Mouse (Mus musculus) intestine, embryonic 15.5 days (tissue): ENCODE measurements around the gene Lix1l. TPM values are rescaled to one million over a fixed set of nuclear protein-coding genes. Genes with fewer than 3 reads are reported as not detected.
"Not testable (repeated sequence)": the region's sequence is repeated elsewhere in the genome, so short reads cannot be mapped to it uniquely, and the experiment has no call there.

Experiments used
- ATAC-seq: fragments of 200-750 bp; cut with Nextera tagmentation; 2 replicates; pipeline ENCODE4 v1.8.0; 2017; ENCODE audit warnings: moderate TSS enrichment, moderate library complexity
- H3K27ac ChIP-seq: fragments of 300-500 bp; sonication (generic); 2 replicates; pipeline ENCODE4 v1.5.1; 2015; ENCODE audit warnings: mild to moderate bottlenecking, inconsistent platforms
- H3K27me3 ChIP-seq: fragments of 300-500 bp; sonication (generic); replicated peaks from 2 replicates; pipeline ENCODE4 v1.6.1; 2015; ENCODE audit warnings: inconsistent platforms
- H3K36me3 ChIP-seq: fragments of 300-500 bp; sonication (generic); 2 replicates; pipeline ENCODE4 v1.6.1; 2015; ENCODE audit warnings: inconsistent platforms
- H3K4me1 ChIP-seq: fragments of 300-500 bp; sonication (generic); replicated peaks from 2 replicates; pipeline ENCODE4 v1.6.1; 2015; ENCODE audit warnings: inconsistent platforms
- H3K4me2 ChIP-seq: fragments of 300-500 bp; sonication (generic); replicated peaks from 2 replicates; pipeline ENCODE4 v1.6.1; 2015; ENCODE audit warnings: mild to moderate bottlenecking, inconsistent platforms
- H3K4me3 ChIP-seq: fragments of 300-500 bp; sonication (generic); replicated peaks from 2 replicates; pipeline ENCODE4 v1.5.1; 2015; ENCODE audit warnings: inconsistent platforms
- H3K9ac ChIP-seq: fragments of 300-500 bp; sonication (generic); 2 replicates; pipeline ENCODE4 v1.6.1; 2015; ENCODE audit warnings: inconsistent platforms
- H3K9me3 ChIP-seq: fragments of 300-500 bp; sonication (generic); 2 replicates; pipeline ENCODE4 v1.6.1; 2016; ENCODE audit warnings: inconsistent platforms
- WGBS: fragments of 180-500 bp; shearing (Covaris S2); methylation state at CpG from one replicate; pipeline ENCODE4 v1.1.7; 2015; 5-methylcytosine and 5-hydroxymethylcytosine counted together
- polyA plus RNA-seq: library from polyadenylated mRNA; unstranded; fragments of >200 nt; fragmentation: Nextera tagmentation; extraction: Ambion mirVana; gene quantifications from 2 replicates; pipeline ENCODE4 v1.2.1, GENCODE M21; 2015

The Lix1l gene
- polyA plus RNA-seq, 1 experiment from 2014 or later: 5.7 TPM

DNA sequence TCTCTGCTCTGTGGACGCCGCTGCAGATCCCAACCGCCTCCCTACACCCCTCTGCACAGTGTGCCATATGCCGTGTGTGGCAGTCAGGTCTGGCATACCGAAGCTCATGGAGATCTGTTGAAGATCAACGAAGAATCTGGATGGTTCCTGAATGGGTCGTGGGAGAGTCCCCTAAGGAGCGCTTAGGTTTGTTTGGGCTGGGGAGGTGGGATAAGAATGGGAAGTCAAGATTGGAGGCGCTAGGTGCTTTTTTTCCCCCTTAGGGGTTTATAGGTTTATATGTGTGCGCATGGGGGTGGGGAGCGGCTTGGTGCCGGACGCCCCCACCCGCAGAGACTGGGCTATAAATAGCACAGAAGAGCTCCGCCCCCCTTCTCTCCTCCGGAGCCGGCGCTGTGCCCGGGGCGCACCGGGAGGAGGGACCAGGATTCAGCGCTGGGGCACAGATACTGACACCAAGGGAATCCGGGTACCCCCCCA lies 4.7 kb upstream of the Lix1l start, which contains the start of gene Ankrd34a:
TSS of gene Ankrd34a (plus strand) at position 409 of the 480 bp plus-strand sequence.
- Histone ChIP-seq H3K4me2 (peak within 1 kb of the TSS; percentile 91), H3K27me3 (peaks cover 36% of the 10 kb centered on the region), H3K9me3 (no peaks in the 10 kb centered on the region), H3K4me3 (peak within 1 kb of the TSS; percentile 47), H3K27ac (peak within 1 kb of the TSS; percentile 67; the same call in 1 of the 2 replicates), H3K4me1 (peaks cover 37% of the 10 kb centered on the region), H3K36me3 (no peaks in the 10 kb centered on the region), H3K9ac (peak within 1 kb of the TSS; percentile 67)
- 1% methylated on average over 23 of the region's 23 CpGs for whole genome bisulfite sequencing
- ATAC-seq: no peak

DNA sequence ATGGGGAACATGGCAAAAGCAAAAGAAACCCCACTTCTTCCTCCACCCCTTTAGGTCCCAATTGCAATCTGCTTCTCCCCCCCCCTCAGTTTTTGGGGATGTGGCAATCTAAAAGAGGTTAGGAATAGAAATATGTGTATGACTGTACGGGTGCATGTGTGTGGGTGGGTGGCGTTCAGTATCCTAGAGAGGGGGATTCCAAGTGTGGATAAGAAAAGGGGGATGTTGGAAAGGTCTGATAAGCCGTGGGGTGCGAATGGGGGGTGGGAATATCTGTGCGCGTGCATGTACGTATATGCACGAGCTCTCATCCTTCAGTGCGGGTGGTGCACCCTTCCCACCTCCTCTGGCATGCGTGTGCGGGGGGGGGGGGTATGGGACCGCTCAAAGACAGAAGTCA lies 4.1 kb upstream of the Lix1l start:
- Histone ChIP-seq H3K4me1 (peaks cover 37% of the 10 kb centered on the region), H3K36me3 (no peaks in the 10 kb centered on the region), H3K4me2 (peak overlapping the region; percentile 91), H3K27me3 (peaks cover 37% of the 10 kb centered on the region), H3K9ac (peak overlapping the region; percentile 67), H3K27ac (no peak overlapping the region), H3K4me3 (peak overlapping the region; percentile 47), H3K9me3 (no peaks in the 10 kb centered on the region)
- WGBS: 2% methylated on average over 11 of the region's 12 CpGs
- ATAC-seq: no peak

- no peak for ATAC-seq
- H3K4me3 ChIP-seq: peak overlapping the region; percentile 47
- H3K4me1 ChIP-seq: peaks cover 39% of the 10 kb centered on the region
- H3K27ac ChIP-seq: peak overlapping the region; percentile 67
- H3K36me3 ChIP-seq: no peaks in the 10 kb centered on the region
- H3K4me2 ChIP-seq: peak overlapping the region; percentile 91
- H3K9me3 ChIP-seq: no peaks in the 10 kb centered on the region
- peaks cover 37% of the 10 kb centered on the region for H3K27me3 ChIP-seq
- under 1% methylated on average over 40 of the region's 40 CpGs for WGBS
- H3K9ac ChIP-seq: peak overlapping the region; percentile 67
Observed at GRCm38 (mm10) chr3:96597435-96597891, 3.5 kb upstream of the Lix1l start.

DNA sequence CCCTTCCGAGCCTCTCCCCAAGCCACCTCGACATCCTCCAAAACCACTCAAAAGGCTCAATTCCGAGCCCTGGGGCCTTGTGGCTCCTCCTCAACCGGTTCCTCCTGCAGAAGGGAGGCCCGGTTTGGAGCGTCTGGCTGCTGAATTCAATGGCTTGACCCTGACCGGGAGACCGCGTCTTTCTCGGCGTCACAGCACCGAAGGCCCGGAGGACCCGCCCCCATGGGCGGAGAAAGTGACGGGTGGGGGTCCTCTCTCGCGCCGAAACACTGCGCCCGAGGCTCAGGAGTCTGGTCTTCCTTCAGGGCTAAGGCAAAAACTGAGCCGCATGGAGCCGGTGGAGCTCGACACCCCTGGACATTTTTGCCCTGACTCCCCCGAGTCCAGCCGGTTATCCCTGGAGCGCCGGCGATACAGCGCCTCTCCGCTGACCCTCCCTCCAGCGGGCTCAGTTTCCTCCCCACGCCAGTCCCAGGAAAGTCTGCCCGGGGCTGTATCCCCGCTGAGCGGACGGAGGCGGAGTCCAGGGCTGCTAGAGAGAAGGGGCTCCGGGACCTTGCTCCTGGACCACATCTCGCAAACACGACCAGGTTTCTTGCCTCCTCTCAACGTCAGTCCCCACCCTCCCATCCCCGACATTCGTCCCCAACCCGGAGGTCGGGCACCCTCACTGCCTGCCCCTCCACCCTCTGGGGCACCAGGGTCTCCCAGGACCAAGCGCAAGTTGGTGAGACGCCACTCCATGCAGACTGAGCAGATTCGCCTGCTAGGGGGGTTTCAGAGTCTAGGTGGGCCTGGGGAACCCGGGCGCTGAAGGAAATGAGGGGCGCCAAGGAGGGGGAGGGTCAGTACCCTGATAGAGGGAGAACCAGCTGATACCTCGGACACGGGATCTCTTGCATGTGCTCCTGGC lies 2.5 kb upstream of the Lix1l start:
- Histone ChIP-seq H3K4me2 (peak overlapping the region; percentile 91), H3K9me3 (no peaks in the 10 kb centered on the region), H3K27ac (peak overlapping the region; percentile 67), H3K36me3 (no peaks in the 10 kb centered on the region), H3K9ac (peak overlapping the region; percentile 67), H3K4me3 (peak overlapping the region; percentile 47), H3K4me1 (peaks cover 42% of the 10 kb centered on the region), H3K27me3 (peaks cover 37% of the 10 kb centered on the region)
- ATAC-seq: no peak
- 1% methylated on average over 54 of the region's 54 CpGs for WGBS

DNA sequence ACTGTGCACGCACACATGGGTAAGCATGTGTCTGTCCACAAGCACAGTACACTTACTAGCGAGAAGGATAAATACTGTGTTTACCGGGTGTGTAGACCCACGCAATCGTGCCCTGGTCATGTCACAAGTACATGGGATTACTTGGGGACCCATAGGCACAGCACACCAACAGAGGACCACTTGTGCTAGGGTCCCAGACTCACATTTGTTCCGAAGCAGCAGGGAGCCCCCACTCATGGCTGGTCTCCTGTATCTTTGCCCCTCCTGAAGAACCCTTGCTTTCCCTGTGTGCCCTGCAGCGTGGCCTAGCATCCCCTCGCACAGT lies 1.9 kb upstream of the Lix1l start:
- H3K9ac ChIP-seq: peak overlapping the region; percentile 67; the same call in 1 of the 2 replicates
- H3K27ac ChIP-seq: no peak overlapping the region
- no peaks in the 10 kb centered on the region for H3K36me3 ChIP-seq
- peaks cover 37% of the 10 kb centered on the region for H3K27me3 ChIP-seq
- 53% methylated on average over 8 of the region's 8 CpGs for WGBS
- peak overlapping the region; percentile 91 for H3K4me2 ChIP-seq
- ATAC-seq: no peak
- no peaks in the 10 kb centered on the region for H3K9me3 ChIP-seq
- H3K4me3 ChIP-seq: peak overlapping the region; percentile 47; the same call in 1 of the 2 replicates
- peaks cover 42% of the 10 kb centered on the region for H3K4me1 ChIP-seq

GRCm38 (mm10) chr3:96599411-96599810 lies 1.5 kb upstream of the Lix1l start:
- no peak overlapping the region for H3K9ac ChIP-seq
- H3K4me1 ChIP-seq: peaks cover 42% of the 10 kb centered on the region
- no peaks in the 10 kb centered on the region for H3K36me3 ChIP-seq
- no peak for ATAC-seq
- WGBS: 76% methylated on average over 3 of the region's 3 CpGs
- peaks cover 37% of the 10 kb centered on the region for H3K27me3 ChIP-seq
- H3K27ac ChIP-seq: no peak overlapping the region
- no peak overlapping the region for H3K4me2 ChIP-seq
- no peak overlapping the region for H3K4me3 ChIP-seq
- H3K9me3 ChIP-seq: no peaks in the 10 kb centered on the region

GRCm38 (mm10) chr3:96601251-96601787 lies 370 bp downstream of the Lix1l start:
- Histone ChIP-seq H3K4me2 (peak overlapping the region; percentile 80), H3K4me1 (peaks cover 38% of the 10 kb centered on the region), H3K9me3 (no peaks in the 10 kb centered on the region), H3K27me3 (peaks cover 25% of the 10 kb centered on the region), H3K4me3 (peak overlapping the region; percentile 71), H3K9ac (peak overlapping the region; percentile 77), H3K36me3 (no peaks in the 10 kb centered on the region), H3K27ac (peak overlapping the region; percentile 98)
- ATAC-seq: peak; percentile 70
- under 1% methylated on average over 20 of the region's 40 CpGs for WGBS

GRCm38 (mm10) chr3:96601941-96602703 lies 1.2 kb downstream of the Lix1l start:
- H3K4me1 ChIP-seq: peaks cover 30% of the 10 kb centered on the region
- H3K27ac ChIP-seq: peak overlapping the region; percentile 98
- peak overlapping the region; percentile 80 for H3K4me2 ChIP-seq
- H3K27me3 ChIP-seq: peaks cover 21% of the 10 kb centered on the region
- peak overlapping the region; percentile 77 for H3K9ac ChIP-seq
- no peaks in the 10 kb centered on the region for H3K9me3 ChIP-seq
- H3K36me3 ChIP-seq: no peaks in the 10 kb centered on the region
- ATAC-seq: no peak
- 29% methylated on average over 10 of the region's 10 CpGs for WGBS
- H3K4me3 ChIP-seq: peak overlapping the region; percentile 71

GRCm38 (mm10) chr3:96602704-96603084 lies 1.7 kb downstream of the Lix1l start:
- Histone ChIP-seq H3K4me1 (peaks cover 25% of the 10 kb centered on the region), H3K4me3 (peak overlapping the region; percentile 71), H3K27ac (peak overlapping the region; percentile 98), H3K4me2 (peak overlapping the region; percentile 80), H3K9ac (peak overlapping the region; percentile 77), H3K27me3 (peaks cover 18% of the 10 kb centered on the region), H3K9me3 (no peaks in the 10 kb centered on the region), H3K36me3 (no peaks in the 10 kb centered on the region)
- 22% methylated on average over 5 of the region's 5 CpGs for WGBS
- no peak for ATAC-seq

GRCm38 (mm10) chr3:96603311-96603710 lies 2.4 kb downstream of the Lix1l start:
- WGBS: 56% methylated on average over 5 of the region's 5 CpGs
- no peaks in the 10 kb centered on the region for H3K36me3 ChIP-seq
- H3K27me3 ChIP-seq: peaks cover 14% of the 10 kb centered on the region
- no peak for ATAC-seq
- no peaks in the 10 kb centered on the region for H3K9me3 ChIP-seq
- peak overlapping the region; percentile 71; the same call in 1 of the 2 replicates for H3K4me3 ChIP-seq
- peak overlapping the region; percentile 98; the same call in 1 of the 2 replicates for H3K27ac ChIP-seq
- peaks cover 19% of the 10 kb centered on the region for H3K4me1 ChIP-seq
- H3K9ac ChIP-seq: peak overlapping the region; percentile 77; the same call in 1 of the 2 replicates
- H3K4me2 ChIP-seq: peak overlapping the region; percentile 80

DNA sequence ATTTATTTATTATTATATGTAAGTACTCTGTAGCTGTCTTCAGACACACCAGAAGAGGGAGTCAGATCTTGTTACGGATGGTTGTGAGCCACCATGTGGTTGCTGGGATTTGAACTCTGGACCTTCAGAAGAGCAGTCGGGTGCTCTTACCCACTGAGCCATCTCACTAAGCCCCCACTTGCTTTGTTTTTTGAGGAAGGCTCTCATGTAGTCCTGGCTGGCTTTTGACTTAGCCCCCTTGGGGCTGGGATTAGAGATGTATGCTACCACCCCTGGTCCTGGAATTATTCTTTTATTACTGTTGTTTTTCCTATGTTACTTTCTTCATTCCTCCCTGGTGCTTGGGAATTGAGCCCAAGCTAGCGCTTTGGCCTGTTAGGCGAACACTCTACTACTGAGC lies 5.1 kb downstream of the Lix1l start:
- not testable (repeated sequence) for H3K4me2 ChIP-seq, H3K9me3 ChIP-seq, H3K27me3 ChIP-seq, ATAC-seq, H3K36me3 ChIP-seq, H3K9ac ChIP-seq, H3K27ac ChIP-seq, H3K4me3 ChIP-seq
- 89% methylated on average over 4 of the region's 4 CpGs for WGBS
- H3K4me1 ChIP-seq: 0 out of 2 replicates have a peak, but pooled peaks cover 12% of the 10 kb centered on the region

DNA sequence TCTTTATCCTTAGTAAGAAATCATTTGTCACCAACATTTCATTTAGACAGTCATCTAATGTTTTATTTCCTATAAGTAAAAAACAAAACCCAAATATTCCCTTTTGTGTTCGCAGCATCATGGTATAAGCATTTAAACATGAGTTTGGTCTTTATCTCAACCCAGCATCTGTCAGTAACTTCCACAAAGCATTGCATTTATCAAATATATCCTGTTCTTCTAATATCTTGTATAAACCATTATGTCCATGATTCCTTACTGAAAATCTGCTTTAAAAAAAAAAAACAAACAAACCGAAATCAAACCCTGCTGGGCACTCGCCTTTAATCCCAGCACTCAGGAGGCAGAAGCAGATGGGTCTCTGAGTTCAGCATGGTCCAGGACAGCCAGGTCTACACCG lies 5.7 kb downstream of the Lix1l start:
- 88% methylated on average over 4 of the region's 4 CpGs for WGBS
- Histone ChIP-seq H3K27me3 (no peaks in the 10 kb centered on the region), H3K27ac (no peak overlapping the region), H3K9ac (no peak overlapping the region), H3K36me3 (no peaks in the 10 kb centered on the region), H3K4me1 (0 out of 2 replicates have a peak, but pooled peaks cover 12% of the 10 kb centered on the region), H3K4me2 (no peak overlapping the region), H3K9me3 (no peaks in the 10 kb centered on the region), H3K4me3 (no peak overlapping the region)
- no peak for ATAC-seq
